Mouse (Mus musculus) heart, adult 2 months (tissue): ENCODE data around the gene Luzp2.

Experiments
- CTCF ChIP-seq: fragments of 200-600 bp; IDR thresholded peaks from 2 replicates; pipeline ENCODE4 v1.8.1; 2022; ENCODE audit warnings: antibody characterized with exemption, mild to moderate bottlenecking, moderate library complexity
- POLR2A ChIP-seq: fragments of 200-500 bp; IDR thresholded peaks from 2 replicates; pipeline ENCODE4 v1.6.1; 2011; ENCODE audit warnings: mild to moderate bottlenecking, low read depth, low read length, control low read depth; ENCODE audit not compliant: insufficient read depth

DNA sequence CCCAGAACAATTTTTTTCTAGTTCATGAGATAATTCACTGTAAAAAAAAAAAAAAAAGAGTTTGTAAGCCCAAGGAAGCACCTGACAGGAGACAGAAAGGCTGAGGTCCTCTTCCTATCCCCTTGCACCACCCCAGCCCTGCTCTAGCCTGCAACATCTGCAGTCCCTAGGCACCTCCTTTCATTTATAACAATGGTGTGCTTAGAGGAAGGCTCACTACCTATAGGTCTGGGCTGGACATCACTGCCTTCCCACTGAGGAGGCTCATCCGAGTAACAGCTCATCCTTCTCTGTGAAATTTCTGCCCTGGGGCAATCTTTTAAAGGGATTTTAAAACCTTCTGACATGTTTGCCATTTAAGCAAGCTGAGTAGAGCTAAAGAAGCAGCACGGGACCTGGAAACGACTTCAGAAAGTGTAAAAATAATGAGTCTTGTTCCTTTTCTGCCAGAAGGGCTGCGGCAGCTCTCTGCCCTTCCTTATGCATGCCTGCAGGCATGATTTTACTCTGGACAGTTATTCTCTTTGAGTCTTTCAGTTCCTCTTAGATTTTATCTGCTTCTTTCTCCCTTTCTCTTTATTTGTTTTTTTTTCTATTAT lies 174.0 kb downstream of the Luzp2 start:
- TF ChIP-seq CTCF (no peak), POLR2A (no peak)
